Mouse (Mus musculus) frontal cortex, postnatal 14 days (tissue): Measurements from ENCODE around the gene G0s2.
"Not testable (repeated sequence)": the region's sequence is repeated elsewhere in the genome, so short reads cannot be mapped to it uniquely, and the experiment has no call there.

Experiments used
- DNase-seq, 2 experiments: peaks; one replicate each; pipeline ENCODE4 v3.0.0; 2022; ENCODE audit warnings: low spot score in 2 of 2

The G0s2 gene

DNA sequence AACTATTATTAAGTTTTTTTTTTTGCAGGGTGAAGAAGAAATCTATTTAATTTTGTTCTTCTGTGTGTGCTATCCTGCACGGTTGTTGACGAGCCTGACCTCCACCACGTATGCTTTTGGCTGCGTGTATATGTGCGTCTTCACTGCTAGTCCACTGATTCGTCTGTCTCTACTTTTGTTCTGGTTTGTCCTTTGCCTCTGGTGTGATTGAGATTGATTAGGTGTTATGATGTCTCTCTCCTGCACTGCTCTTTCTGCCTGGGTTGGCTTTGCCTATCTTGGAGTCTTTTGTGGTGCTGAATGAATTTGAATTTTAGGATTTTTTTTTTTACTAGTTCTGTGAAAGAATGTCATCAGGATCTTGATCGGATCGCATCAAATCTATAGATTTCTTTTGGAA lies 18.0 kb downstream of the G0s2 start:
- DNase-seq, result no peak

DNA sequence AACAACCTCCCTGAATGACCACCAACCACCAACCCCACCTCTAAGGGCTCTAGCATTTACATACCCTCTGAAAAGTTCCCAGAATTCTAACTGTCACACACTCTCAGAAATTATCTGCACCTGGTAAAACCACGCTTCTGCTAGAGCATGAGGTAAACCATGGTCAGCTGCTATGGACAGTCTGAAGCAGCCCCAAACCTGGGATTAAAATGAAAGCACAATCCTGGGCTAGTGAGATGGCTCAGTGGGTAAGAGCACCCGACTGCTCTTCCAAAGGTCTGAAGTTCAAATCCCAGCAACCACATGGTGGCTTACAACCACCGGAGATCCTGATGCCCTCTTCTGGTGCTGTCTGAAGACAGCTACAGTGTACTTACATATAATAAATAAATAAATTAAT lies 19.1 kb downstream of the G0s2 start:
- not testable (repeated sequence) for DNase-seq

DNA sequence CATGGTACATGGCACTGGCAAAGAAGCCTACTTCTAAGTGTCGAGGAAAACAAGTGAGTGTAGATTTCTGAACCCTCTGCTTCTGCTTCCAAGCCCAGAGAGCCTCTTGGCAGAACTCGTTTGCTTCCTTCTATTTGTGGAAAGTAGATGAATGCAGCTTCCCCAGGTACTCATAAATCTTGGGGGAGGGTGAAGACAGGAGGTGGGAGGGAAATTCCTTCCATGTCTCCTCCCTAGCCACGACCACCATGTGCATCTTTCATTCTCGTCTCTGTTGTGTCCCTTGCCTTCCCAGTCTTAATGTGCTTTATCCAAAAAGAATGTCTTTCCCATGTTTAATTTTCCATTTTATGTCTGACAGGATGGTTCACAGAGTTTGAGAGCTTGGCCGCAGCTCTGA lies 20.4 kb downstream of the G0s2 start:
- DNase-seq, result no peak

DNA sequence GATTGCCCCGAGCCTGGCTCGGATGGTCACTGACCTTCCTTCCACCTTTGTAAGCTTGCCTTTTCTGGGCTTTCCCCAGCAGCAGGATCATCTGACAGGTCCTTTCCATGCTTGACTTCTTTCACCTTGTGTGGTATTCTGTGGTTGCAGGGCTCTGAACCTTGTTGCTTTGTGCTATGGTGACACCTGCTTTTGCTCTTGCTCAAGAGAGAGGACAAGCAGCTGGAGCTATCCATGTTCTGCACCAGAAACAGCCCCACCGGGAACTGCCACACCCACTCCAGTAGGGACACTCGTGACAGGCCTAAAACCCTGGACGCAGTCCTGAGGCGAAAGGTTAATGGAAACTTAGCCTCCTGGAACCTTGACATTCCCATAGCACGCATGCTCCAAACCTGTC lies 21.6 kb downstream of the G0s2 start:
- no peak for DNase-seq

DNA sequence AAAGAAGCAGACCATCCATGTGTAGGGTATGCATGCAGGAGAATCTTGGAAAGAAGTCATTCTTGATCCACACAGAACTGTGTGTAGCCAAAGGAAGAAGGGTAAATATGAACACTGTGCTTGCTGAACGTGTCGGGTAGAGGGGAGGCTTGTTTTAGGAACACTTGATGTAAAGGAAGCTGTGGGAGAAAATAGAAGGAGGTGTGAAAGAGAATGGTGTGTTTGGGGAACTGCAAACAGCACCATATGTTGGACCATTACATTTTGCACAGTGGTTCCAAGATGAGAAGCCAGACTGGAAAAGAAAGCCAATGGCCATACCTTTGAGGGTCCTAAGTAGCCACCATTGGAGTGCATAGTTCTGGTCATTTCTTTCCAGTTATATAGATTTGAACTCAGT lies 23.0 kb downstream of the G0s2 start:
- DNase-seq, result no peak

DNA sequence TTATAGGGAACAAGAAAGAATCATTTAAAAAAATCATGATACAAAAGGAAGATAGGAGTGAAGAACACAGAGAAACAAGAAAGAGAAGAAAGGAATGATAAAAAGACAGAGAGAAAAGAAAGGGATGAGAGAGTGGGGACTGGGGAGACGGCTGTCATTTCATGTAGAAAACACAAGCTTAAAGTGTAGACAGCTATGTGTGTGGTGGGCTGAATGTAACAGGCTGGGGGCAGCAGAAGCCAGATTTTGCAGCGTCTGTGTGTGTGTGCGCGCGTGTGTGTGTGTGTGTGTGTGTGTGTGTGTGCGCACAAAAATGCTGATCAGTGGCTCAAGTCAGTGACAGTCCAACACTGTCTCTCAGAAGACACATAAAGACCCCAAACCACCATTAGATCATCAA lies 28.8 kb downstream of the G0s2 start:
- DNase-seq, result no peak

DNA sequence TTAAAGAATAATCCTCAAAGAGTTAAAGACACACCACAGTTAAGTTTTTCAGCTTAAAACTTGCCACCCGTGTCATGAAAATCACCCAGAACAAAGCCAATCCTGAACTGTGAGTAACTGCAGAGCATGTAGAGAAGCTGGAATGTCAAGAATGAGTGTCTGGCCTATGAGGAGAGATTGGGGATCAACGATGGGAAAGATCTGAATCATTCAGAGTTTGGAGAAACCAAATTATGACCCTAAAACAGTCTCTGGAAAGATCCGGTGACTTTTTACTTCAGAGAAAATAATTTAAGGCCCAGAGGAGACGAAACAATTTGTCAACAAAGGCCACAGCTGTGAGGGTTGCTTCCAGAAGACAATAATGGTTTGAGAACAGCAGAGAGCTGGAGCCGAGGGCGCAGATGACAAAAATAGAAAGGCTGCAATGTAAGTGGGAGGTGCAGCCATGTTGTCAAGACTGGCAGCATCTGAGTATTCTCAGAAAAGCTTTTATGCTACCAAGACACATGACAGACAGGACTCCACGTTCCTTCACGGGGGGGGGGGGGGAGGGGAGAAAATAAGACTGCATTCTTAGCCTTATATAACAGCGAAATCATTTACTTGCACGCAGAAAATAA lies 29.3 kb downstream of the G0s2 start:
- DNase-seq, result no peak

DNA sequence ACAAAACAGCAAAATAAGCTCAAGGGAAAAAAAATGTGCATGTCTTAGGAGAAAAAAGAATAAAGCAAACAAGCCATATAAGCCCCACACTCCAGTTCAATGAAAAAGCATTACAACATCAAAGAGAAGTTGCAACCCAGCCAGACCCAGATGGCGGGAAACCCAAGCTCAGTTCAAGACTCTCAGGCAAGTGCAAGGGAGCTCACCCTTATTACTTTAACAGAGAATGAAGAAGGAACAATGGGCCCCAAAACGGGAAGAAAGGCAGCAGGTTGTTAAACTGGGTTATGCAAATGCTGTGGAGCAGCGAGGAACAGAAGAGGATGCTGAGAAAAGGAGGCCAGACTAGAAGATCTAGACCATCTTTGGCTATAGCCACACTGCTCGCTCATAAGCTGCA lies 30.2 kb downstream of the G0s2 start:
- DNase-seq, result no peak

DNA sequence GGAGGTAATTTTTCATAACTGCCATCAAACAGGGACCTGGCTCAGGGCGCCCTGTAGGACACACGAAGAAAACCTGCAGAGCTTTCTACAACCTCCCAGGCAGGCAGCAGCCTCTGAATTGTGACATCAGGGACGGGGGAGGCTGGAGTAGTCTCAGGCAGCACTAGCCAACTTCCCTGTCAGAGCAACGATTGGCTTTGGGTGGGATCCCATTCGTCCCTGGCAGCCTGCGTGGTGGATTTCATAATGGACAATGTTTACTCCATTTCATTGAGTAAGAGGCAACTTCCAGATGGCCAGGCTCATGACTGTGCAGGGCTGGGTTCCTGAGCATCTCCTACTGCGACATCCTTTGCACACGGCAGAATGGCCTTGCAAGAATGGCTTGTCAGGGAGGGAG lies 30.8 kb downstream of the G0s2 start:
- peak; percentile 66 to 81 for DNase-seq

DNA sequence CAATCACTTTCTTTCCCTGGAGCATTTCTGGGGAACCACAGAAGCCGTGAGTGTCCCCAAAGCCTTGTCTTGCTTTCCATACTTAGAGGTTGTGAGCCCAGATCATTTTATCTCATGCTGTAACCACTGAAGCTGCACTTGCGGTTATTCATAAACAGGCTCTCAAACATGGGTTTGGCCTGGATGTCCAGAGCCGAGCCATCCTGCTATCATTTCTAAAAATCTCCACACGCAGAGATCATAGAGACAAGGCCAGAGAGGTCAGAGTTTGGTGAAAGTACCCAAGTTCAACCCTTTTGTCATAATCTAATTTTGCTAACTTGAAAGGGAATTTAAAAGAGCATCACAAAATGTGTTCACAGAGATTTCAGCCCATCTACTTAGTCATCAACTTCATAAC lies 31.6 kb downstream of the G0s2 start:
- no peak for DNase-seq

DNA sequence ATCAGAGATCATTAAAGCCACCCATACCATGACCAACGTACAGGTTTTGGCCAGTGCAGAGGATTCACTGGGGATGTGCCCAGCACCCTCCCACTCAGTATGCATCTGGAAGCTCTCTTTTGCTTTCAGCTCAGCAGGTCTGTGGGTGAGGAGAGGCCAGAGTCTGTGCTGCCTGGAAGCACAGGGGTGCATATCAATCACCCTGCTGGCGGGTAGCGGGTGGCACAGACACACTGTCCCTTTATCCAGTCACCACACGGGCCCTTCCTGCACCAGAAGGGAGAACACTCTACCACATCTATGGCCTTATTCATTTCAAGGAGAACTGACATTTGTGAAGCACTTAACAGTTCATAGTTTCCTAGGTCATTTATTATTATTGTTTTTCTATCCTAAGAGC lies 34.6 kb downstream of the G0s2 start:
- no peak for DNase-seq

DNA sequence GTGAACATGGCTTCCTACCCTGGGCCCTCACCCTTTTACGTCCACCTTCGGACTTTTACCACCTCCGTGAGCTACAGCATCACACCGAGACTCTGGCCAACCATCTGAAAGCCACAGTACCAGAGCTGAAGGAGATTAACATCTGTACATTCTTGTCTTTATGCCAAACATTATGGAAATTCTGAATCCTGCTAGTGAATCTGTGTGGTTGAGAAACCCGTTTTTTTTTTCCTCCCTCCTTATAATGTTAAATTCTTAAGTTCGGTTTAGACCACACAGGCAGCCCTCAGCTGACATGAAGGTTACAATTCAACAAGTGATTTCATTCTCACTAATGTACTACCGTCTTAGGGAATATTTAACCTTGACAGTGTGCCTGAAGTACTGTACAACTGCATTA lies 38.1 kb downstream of the G0s2 start:
- DNase-seq, result no peak

DNA sequence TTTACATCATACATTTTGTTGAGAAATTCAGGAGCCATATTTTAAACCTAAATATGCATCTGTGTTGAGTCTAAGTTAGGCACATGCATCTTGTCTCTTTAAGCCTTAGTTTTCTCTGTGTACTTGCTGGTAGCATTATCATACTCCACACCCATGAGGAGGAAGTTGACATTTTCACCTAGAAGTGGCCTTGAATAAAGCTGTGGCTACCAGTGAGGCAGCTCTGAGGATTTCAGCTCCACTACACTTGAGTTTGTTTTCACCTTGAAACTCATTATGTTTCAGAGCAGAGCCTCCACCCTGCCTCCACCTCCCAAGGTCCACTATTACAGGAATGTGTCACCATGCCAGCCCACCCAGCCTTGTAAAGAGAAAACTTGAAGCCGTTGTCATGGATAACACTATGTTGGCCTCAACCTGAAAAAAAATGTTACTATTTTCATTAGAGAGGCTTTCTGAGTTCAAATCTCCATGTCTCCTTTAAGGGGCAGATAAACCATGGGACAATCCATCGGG lies 38.8 kb downstream of the G0s2 start:
- DNase-seq, result no peak

DNA sequence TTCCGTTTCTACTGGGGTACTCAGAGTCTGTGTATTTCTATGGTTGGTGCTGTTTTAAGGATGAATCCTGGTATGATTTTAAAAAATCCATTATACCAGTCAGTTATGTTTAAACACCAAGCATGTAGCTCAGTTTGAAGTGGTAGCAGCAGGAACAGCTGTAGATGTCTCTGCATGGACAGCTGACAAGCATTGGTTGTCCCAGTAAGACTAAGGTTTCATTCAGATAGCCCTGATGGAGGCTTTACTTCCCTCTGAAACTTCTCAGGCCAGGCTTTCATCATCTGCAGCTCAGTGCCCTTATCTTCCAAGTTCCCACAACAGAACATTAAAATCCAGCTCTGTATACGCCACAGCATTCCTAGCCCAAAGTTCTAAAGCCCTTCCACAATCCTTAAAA lies 40.3 kb downstream of the G0s2 start:
- no peak for DNase-seq

DNA sequence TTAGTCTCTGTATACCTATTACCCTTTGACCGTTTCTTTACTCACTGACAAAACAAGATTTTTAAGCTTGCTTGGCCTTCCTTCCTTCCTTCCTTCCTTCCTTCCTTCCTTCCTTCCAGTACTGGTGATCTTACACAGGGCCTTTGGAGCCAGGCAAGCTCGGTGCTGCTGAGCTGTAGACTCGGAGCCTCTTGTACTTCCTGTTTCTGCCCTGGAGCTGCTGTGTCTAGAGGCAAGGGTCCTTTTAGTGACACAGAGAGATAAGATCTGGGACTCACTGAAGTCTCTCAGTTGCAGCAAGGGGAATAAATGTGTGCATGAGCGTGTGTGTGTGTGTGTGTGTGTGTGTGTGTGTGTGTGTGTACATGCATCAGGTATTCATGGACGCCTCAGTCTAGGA lies 42.1 kb downstream of the G0s2 start:
- no peak for DNase-seq

DNA sequence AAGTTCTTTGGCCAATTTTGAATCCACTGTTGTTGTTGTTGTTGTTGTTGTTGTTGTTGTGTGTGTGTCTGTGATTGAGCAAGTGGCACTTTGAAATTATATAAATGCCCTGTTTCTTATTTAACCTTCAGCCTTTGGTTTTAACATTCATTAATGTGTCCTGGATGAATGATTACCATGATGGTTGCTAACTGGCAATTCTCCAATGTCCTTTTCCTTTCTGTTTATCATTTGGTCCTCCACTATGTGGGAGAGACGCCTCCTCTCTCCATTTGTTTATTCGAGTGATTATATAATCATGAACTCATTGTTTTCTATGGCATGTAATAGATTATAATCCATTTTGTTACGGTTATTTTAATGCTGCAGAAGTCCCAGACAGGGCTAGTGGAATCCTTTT lies 42.5 kb downstream of the G0s2 start:
- no peak for DNase-seq

DNA sequence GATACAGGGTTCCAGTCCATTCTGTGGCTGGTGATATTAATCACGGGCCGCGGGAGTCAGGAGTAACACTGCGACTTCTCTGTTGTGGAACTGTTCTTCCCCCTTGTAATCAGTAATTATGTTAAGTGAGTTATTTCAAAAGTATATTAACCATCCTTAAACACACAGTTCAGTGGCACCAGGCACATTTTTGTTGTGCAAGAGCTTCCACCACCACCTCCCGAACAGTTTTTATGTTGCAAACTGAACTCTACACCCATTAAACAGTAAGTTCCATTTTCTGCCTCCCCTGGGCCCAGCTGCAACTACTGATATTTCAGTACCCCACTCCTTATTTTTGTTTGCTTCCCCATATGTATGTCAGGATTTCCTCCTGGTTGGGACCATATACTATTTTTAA lies 43.4 kb downstream of the G0s2 start:
- DNase-seq, result no peak

DNA sequence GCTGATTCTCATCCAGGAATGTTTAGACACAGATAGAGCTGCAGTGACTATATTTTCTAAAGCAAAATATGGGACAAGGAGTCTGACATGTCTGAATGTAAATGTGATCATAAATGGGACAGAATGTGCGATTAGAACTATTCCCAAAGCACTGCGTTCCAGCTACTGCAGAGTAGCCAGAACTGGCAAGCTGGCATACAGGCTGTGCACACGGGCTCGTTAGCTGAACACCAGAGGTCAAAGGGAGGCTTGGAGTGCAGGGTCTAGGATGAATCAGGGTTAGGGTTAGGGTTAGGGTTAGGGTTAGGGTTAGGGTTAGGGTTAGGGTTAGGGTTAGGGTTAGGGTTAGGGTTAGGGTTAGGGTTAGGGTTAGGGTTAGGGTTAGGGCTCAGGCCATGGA lies 45.5 kb downstream of the G0s2 start:
- DNase-seq, result no peak

DNA sequence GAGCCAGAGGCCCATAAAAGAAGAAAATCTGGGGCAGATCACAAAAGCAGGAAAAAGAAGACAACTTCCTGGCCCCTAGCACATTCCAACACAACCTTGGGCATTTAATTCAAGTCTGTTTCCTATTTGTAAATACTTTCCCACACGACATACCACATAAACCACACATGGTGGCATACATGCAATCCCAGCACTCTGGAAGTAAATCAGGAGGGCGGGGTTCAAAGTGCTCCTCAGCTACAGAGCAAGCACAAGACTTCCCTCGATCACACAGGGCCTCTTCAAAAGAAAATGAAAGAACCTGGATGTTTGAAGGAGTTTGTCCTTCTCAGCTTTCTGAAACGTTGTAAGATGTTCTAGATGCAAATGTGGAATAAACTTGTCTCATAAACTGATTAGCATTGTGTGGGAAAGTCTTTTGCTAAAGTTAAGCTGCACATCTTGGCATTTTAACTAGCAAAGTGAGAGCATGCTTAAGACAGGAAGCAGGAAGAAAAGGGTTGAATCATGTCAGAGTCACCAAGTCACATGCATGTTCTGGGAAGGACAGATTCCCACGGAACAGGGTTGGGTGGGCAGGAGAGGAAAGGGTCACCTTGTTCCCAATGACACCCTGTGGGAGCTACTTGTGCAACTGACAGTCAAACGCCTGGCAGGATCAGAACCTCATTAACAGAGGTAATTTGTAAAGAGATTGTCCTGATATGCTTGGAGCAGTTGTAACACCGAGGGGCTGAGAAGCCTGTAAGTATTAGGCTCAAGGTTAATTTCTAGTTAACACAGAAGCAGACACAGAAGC lies 46.1 kb downstream of the G0s2 start:
- DNase-seq, result no peak

DNA sequence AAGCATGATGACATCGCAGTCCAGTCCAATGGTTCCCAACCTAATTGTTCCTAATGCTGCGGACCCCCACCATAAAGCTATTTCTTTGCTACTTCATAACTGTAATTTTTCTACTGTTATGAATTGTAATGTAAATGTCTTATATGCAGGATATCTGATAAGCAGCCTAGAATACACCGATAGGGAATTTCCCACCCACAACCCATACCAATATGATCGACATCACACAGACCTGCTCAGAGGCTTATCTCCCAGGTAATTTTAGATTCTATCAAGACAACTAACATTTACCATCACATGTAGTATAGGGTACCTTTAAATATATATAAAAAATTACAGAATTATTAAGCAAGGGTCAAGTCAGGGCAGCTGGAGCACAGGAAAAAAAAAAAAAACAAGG lies 46.9 kb downstream of the G0s2 start:
- no peak for DNase-seq

DNA sequence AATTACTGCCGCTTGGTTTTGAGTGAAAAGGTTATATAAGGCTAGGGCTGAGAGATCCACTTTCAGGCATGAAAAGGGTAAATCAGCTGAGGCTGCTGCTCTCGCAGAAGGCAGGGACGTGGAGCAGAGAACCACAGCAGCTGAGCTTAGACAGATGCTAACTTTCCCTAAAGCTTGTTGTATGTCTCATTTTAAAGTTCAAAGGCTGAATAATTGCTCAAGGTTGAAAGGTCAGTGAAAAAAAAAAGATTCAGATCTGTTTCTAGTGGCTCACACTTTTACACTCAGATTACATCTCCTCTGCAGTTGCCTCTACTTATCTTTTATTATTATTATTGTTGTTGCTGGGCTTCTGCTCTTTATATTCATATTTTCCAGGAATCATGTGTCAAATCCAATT lies 47.5 kb downstream of the G0s2 start:
- DNase-seq, result no peak
